In genomic region chrX:159835239-159835638, GRCm38 (mm10) we compare ENCODE assay signal across 24 mouse cellular contexts.
DNase-seq lines count a peak whose midpoint lies in the region; ATAC-seq and TF ChIP-seq lines count a peak whose summit lies in the region.
"Had no signal": no experiment of that assay in that cellular context is flagged by ENCODE, and none has a peak within 500 bp of the region (broad histone marks: within the 10 kb centered on the region; RNA-seq: fewer than 3 reads in every experiment).

No protein-coding gene starts in this region.

- peak; percentile 66; the same call in 1 of the 2 replicates for ATAC-seq in monocyte, adult 5-6 weeks (replicated peaks; ENCODE audit: insufficient number of reproducible peaks, low FRiP score, low TSS enrichment, poor library complexity, severe bottlenecking)
- no peak for ATAC-seq in forebrain, embryonic 12.5 days (ENCODE audit: low FRiP score)
- no peak for ATAC-seq in midbrain, embryonic 11.5 days (ENCODE audit: low FRiP score)
- ATAC-seq: CD4-positive, CD25-positive, alpha-beta regulatory T cell, adult 4 months; forebrain, embryonic 14.5 days; forebrain, embryonic 16.5 days had no signal

- no peak overlapping the region for H3K9ac ChIP-seq in CH12.LX (ENCODE audit: insufficient read depth, low read depth)
- H3K9ac ChIP-seq in forebrain, embryonic 12.5 days: no peak overlapping the region
- H3K9ac ChIP-seq in midbrain, embryonic 11.5 days (ENCODE audit: low read length): no peak overlapping the region
- H3K9ac ChIP-seq: embryonic facial prominence, embryonic 13.5 days; embryonic facial prominence, embryonic 15.5 days had no signal

- H3K4me3 ChIP-seq in CH12.LX (replicated peaks in 1 of 3; ENCODE audit: low read depth in 2 of 3, low read length in 2 of 3, poor library complexity in 1 of 3) (no peak overlapping the region), macrophage (ENCODE audit: inconsistent target) (no peak overlapping the region)
- H3K4me3 ChIP-seq in bone marrow macrophage, adult 2 months (ENCODE audit: insufficient read depth, low read length): no peak overlapping the region
- no peak overlapping the region for H3K4me3 ChIP-seq in forebrain, embryonic 12.5 days (replicated peaks)
- H3K4me3 ChIP-seq in midbrain, embryonic 11.5 days (ENCODE audit: low read depth, low read length): no peak overlapping the region
- H3K4me3 ChIP-seq: embryonic facial prominence, embryonic 13.5 days; embryonic facial prominence, embryonic 15.5 days; erythroblast, embryonic 14.5 days had no signal

- DNase-seq in CH12.LX (ENCODE audit: extremely low read depth): peak; percentile 9
- DNase-seq in gastrocnemius, postnatal 10 days: no peak
- DNase-seq in urinary bladder, postnatal 36 days (ENCODE audit: low spot score in 2 of 2): no peak
- no peak for DNase-seq in midbrain, embryonic 11.5 days (ENCODE audit: low spot score, missing footprints)
- DNase-seq: adrenal gland, adult 2 months; adrenal gland, postnatal 10 days; adrenal gland, postnatal 25 days; B cell, adult 2 months; cerebellum, adult 11-12 months; cerebellum, adult 2 months; cerebellum, adult 9-10 months; cerebellum, postnatal 10 days; cerebellum, postnatal 25 days; embryo, embryonic 11 days had no signal

- no peak for TF ChIP-seq EP300 in CH12.LX (IDR thresholded peaks at IDR 0.05; ENCODE audit: low read length)

- H3K79me2 ChIP-seq in CH12.LX (replicated peaks; ENCODE audit: control insufficient read depth, extremely low read depth, insufficient read depth, poor library complexity, severe bottlenecking) (no peaks in the 10 kb centered on the region; the same call in 1 of the 2 replicates), macrophage (ENCODE audit: inconsistent target) (peaks cover 11% of the 10 kb centered on the region; the same call in 1 of the 2 replicates)

- no peaks in the 10 kb centered on the region for H3K27me3 ChIP-seq in CH12.LX (replicated peaks)
- H3K27me3 ChIP-seq in forebrain, embryonic 12.5 days: peaks cover 13% of the 10 kb centered on the region; the same call in 1 of the 2 replicates
- peaks cover 4% of the 10 kb centered on the region; the same call in 1 of the 2 replicates for H3K27me3 ChIP-seq in midbrain, embryonic 11.5 days (ENCODE audit: control insufficient read depth, insufficient read depth, low read length)
- H3K27me3 ChIP-seq: embryonic facial prominence, embryonic 15.5 days had no signal

- no peak for TF ChIP-seq POLR2A in CH12.LX (IDR thresholded peaks at IDR 0.05; ENCODE audit: low read depth, low read length)
- TF ChIP-seq POLR2A in bone marrow macrophage, adult 2 months (IDR thresholded peaks at IDR 0.05; ENCODE audit: borderline replicate concordance, low read depth, low read length): no peak

- H3K4me1 ChIP-seq in CH12.LX (ENCODE audit: control insufficient read depth in 1 of 2, insufficient read depth in 2 of 2): peaks cover 2 to 20% of the 10 kb centered on the region in 2 experiments; a peak in 3 of 4 replicates
- H3K4me1 ChIP-seq in bone marrow macrophage, adult 2 months (ENCODE audit: control insufficient read depth, insufficient read depth, low read length): peaks cover 24% of the 10 kb centered on the region
- no peaks in the 10 kb centered on the region for H3K4me1 ChIP-seq in forebrain, embryonic 12.5 days
- H3K4me1 ChIP-seq in midbrain, embryonic 11.5 days (ENCODE audit: control insufficient read depth, insufficient read depth, low read length): no peaks in the 10 kb centered on the region
- H3K4me1 ChIP-seq: embryonic facial prominence, embryonic 13.5 days; embryonic facial prominence, embryonic 15.5 days had no signal

- no peak overlapping the region for H3K4me2 ChIP-seq in CH12.LX (ENCODE audit: insufficient read depth, low read depth, poor library complexity, severe bottlenecking)
- no peak overlapping the region for H3K4me2 ChIP-seq in forebrain, embryonic 12.5 days
- no peak overlapping the region for H3K4me2 ChIP-seq in midbrain, embryonic 11.5 days
- H3K4me2 ChIP-seq: embryonic facial prominence, embryonic 13.5 days; embryonic facial prominence, embryonic 15.5 days had no signal

- dilution Hi-C loops in CH12.LX (cut with MboI; ENCODE audit: extremely low pct_ligation_motif_present, extremely low pct_unique_long_range_greater_than_20kb, low sequenced_read_pairs): no loop called here

- TF ChIP-seq CTCF in CH12.LX (conservative IDR thresholded peaks at IDR 0.05 in 1 of 2, IDR thresholded peaks at IDR 0.05 in 1 of 2; ENCODE audit: low read depth in 2 of 2, low read length in 2 of 2): no peak
- TF ChIP-seq CTCF in bone marrow macrophage, adult 2 months (IDR thresholded peaks at IDR 0.05; ENCODE audit: low read depth, low read length): no peak

- no peaks in the 10 kb centered on the region for H3K9me3 ChIP-seq in CH12.LX (replicated peaks; ENCODE audit: low read length)
- no peaks in the 10 kb centered on the region for H3K9me3 ChIP-seq in forebrain, embryonic 12.5 days
- H3K9me3 ChIP-seq in midbrain, embryonic 11.5 days (ENCODE audit: control insufficient read depth, low read length): no peaks in the 10 kb centered on the region
- H3K9me3 ChIP-seq: embryonic facial prominence, embryonic 13.5 days; embryonic facial prominence, embryonic 15.5 days had no signal

- H3K36me3 ChIP-seq in CH12.LX (replicated peaks in 1 of 2; ENCODE audit: control insufficient read depth in 1 of 2, insufficient read depth in 1 of 2, low read length in 1 of 2): peaks cover 0 to 2% of the 10 kb centered on the region in 2 experiments
- H3K36me3 ChIP-seq in macrophage (ENCODE audit: inconsistent target): no peaks in the 10 kb centered on the region
- H3K36me3 ChIP-seq in forebrain, embryonic 12.5 days (replicated peaks): no peaks in the 10 kb centered on the region
- H3K36me3 ChIP-seq in midbrain, embryonic 11.5 days (ENCODE audit: control insufficient read depth, insufficient read depth, low read length): no peaks in the 10 kb centered on the region
- H3K36me3 ChIP-seq: embryonic facial prominence, embryonic 13.5 days; embryonic facial prominence, embryonic 15.5 days had no signal

- no peak overlapping the region for H3K27ac ChIP-seq in CH12.LX (ENCODE audit: insufficient read depth, low read depth)
- 0 out of 2 replicates have a peak overlapping the region, but pooled peaks have one; percentile 54 for H3K27ac ChIP-seq in bone marrow macrophage, adult 2 months (ENCODE audit: insufficient read depth, low read depth, low read length)
- H3K27ac ChIP-seq in macrophage: peak overlapping the region; percentile 71
- H3K27ac ChIP-seq in forebrain, embryonic 12.5 days: no peak overlapping the region
- H3K27ac ChIP-seq in midbrain, embryonic 11.5 days (ENCODE audit: low read depth, low read length): no peak overlapping the region
- H3K27ac ChIP-seq: embryonic facial prominence, embryonic 13.5 days; embryonic facial prominence, embryonic 15.5 days had no signal

- 22% methylated on average over 4 of the region's 4 CpGs for WGBS in macrophage (ENCODE audit: missing documents)
- 90% methylated on average over 4 of the region's 4 CpGs for WGBS in forebrain, embryonic 12.5 days
- 91% methylated on average over 4 of the region's 4 CpGs for WGBS in midbrain, embryonic 11.5 days

- TF ChIP-seq RAD21 in CH12.LX (IDR thresholded peaks at IDR 0.05; ENCODE audit: low read depth, low read length): no peak

- in situ Hi-C loops in CH12.LX (cut with MboI; ENCODE audit: low pct_ligation_motif_present, low pct_unique_long_range_greater_than_20kb, low sequenced_read_pairs): no loop called here

TF ChIP-seq in CH12.LX, 34 proteins besides CTCF, POLR2A, EP300 and RAD21:
- TF ChIP-seq RCOR1 (conservative IDR thresholded peaks at IDR 0.05; ENCODE audit: low read depth, low read length) (no peak), MAX (IDR thresholded peaks at IDR 0.05; ENCODE audit: low read length) (no peak), NELFE (IDR thresholded peaks at IDR 0.05; ENCODE audit: low read depth, low read length) (no peak), USF1 (IDR thresholded peaks at IDR 0.05; ENCODE audit: low read depth, low read length) (no peak), ZC3H11A (IDR thresholded peaks at IDR 0.05; ENCODE audit: low read depth, low read length) (no peak), TCF12 (IDR thresholded peaks at IDR 0.05; ENCODE audit: low read depth, low read length) (no peak), MAZ (IDR thresholded peaks at IDR 0.05; ENCODE audit: low read depth, low read length) (no peak), ZNF384 (IDR thresholded peaks at IDR 0.05; ENCODE audit: low read depth, low read length) (no peak), HCFC1 (IDR thresholded peaks at IDR 0.05; ENCODE audit: low read depth, low read length) (no peak), TBP (conservative IDR thresholded peaks at IDR 0.05; ENCODE audit: low read depth, low read length) (no peak), JUND (conservative IDR thresholded peaks at IDR 0.05; ENCODE audit: low read depth, low read length) (no peak), GABPA (IDR thresholded peaks at IDR 0.05; ENCODE audit: insufficient replicate concordance, low read depth, low read length) (no peak), JUN (IDR thresholded peaks at IDR 0.05; ENCODE audit: insufficient read depth, low read depth, low read length) (no peak), ETS1 (conservative IDR thresholded peaks at IDR 0.05; ENCODE audit: low read depth, low read length) (no peak), KAT2A (IDR thresholded peaks at IDR 0.05; ENCODE audit: insufficient replicate concordance, low read length) (no peak)

Comparison
In these comparisons a context has a peak if more than half of its experiments do, and no peak if none do; other contexts are left out.
1. H3K27ac ChIP-seq: peak in bone marrow macrophage, adult 2 months (single experiment) and macrophage (single experiment); none in CH12.LX (single experiment), forebrain, embryonic 12.5 days (single experiment) and midbrain, embryonic 11.5 days (single experiment).